Mouse (Mus musculus) CH12.LX (cell line): ENCODE results near the gene Hmcn1. TPM values are rescaled to one million over a fixed set of nuclear protein-coding genes. Genes with fewer than 3 reads are reported as not detected.

ENCODE experiments used
- DNase-seq: peaks from one replicate; pipeline ENCODE4 v3.0.0-alpha.2; 2013; ENCODE audit errors: extremely low read depth
- H3K27ac ChIP-seq: 2 replicates; pipeline ENCODE4 v1.5.1; 2012; ENCODE audit warnings: low read depth, mild to moderate bottlenecking, control low read depth, moderate library complexity; ENCODE audit not compliant: insufficient read depth
- H3K27me3 ChIP-seq: replicated peaks from 2 replicates; pipeline ENCODE3; 2012; ENCODE audit warnings: inconsistent platforms
- H3K36me3 ChIP-seq, 2 experiments: replicated peaks in 1 of 2; 2 replicates each; pipeline versions ENCODE3 to v1.6.1; 2012; ENCODE audit warnings: inconsistent platforms in 1 of 2, low read length in 1 of 2, mild to moderate bottlenecking in 1 of 2, mixed read lengths in 1 of 2, moderate library complexity in 1 of 2; ENCODE audit not compliant: control insufficient read depth in 1 of 2, insufficient read depth in 1 of 2
- H3K4me1 ChIP-seq, 2 experiments: 2 replicates each; pipeline ENCODE4 v1.6.1; 2012; ENCODE audit warnings: inconsistent platforms in 1 of 2, moderate library complexity in 1 of 2; ENCODE audit not compliant: insufficient read depth in 2 of 2, control insufficient read depth in 1 of 2
- H3K4me2 ChIP-seq: 2 replicates; pipeline ENCODE4 v1.6.1; 2012; ENCODE audit warnings: low read depth, mild to moderate bottlenecking, control low read depth; ENCODE audit not compliant: poor library complexity, insufficient read depth, severe bottlenecking
- H3K4me3 ChIP-seq, 3 experiments: fragments of 150-350 bp in 1 of 3; sonication (generic) in 1 of 3; replicated peaks in 1 of 3; 2 replicates each; pipeline versions ENCODE3 to v1.5.1; 2011 to 2012; ENCODE audit warnings: low read depth in 2 of 3, low read length in 2 of 3, mild to moderate bottlenecking in 2 of 3, moderate library complexity in 2 of 3, control low read depth in 1 of 3, improper control_type of control experiment in 1 of 3, inconsistent platforms in 1 of 3, mixed read lengths in 1 of 3; ENCODE audit not compliant: poor library complexity in 1 of 3
- H3K79me2 ChIP-seq: replicated peaks from 2 replicates; pipeline ENCODE4 v1.6.1; 2012; ENCODE audit warnings: mild to moderate bottlenecking, moderate library complexity; ENCODE audit not compliant: control insufficient read depth, poor library complexity, insufficient read depth, severe bottlenecking; ENCODE audit errors: extremely low read depth
- H3K9ac ChIP-seq: 2 replicates; pipeline ENCODE4 v1.6.1; 2012; ENCODE audit warnings: low read depth, mild to moderate bottlenecking, control low read depth, moderate library complexity; ENCODE audit not compliant: insufficient read depth
- H3K9me3 ChIP-seq: replicated peaks from 2 replicates; pipeline ENCODE3; 2012; ENCODE audit warnings: low read length, inconsistent platforms, mixed read lengths
- BHLHE40 ChIP-seq: IDR thresholded peaks from 2 replicates; pipeline ENCODE4 v1.6.1; 2011; ENCODE audit warnings: mild to moderate bottlenecking, low read depth, low read length, improper control_type of control experiment
- E2F4 ChIP-seq: IDR thresholded peaks from 2 replicates; pipeline ENCODE4 v1.6.1; 2011; ENCODE audit warnings: low read depth, low read length, improper control_type of control experiment; ENCODE audit not compliant: insufficient replicate concordance
- ELF1 ChIP-seq: IDR thresholded peaks from 2 replicates; pipeline ENCODE4 v1.6.1; 2014; ENCODE audit warnings: low read depth, mild to moderate bottlenecking, inconsistent platforms, low read length, improper control_type of control experiment
- ETS1 ChIP-seq: conservative IDR thresholded peaks from 2 replicates; pipeline ENCODE4 v1.6.1; 2012; ENCODE audit warnings: low read depth, mild to moderate bottlenecking, inconsistent platforms, low read length, improper control_type of control experiment, moderate library complexity
- GABPA ChIP-seq: IDR thresholded peaks from 2 replicates; pipeline ENCODE4 v1.6.1; 2012; ENCODE audit warnings: low read depth, low read length, improper control_type of control experiment, inconsistent platforms; ENCODE audit not compliant: insufficient replicate concordance
- IRF4 ChIP-seq: IDR thresholded peaks from 2 replicates; pipeline ENCODE4 v1.6.1; 2014; ENCODE audit warnings: low read depth, mild to moderate bottlenecking, inconsistent platforms, low read length, improper control_type of control experiment
- JUND ChIP-seq: conservative IDR thresholded peaks from 2 replicates; pipeline ENCODE4 v1.6.1; 2011; ENCODE audit warnings: low read depth, low read length, improper control_type of control experiment
- KAT2A ChIP-seq: IDR thresholded peaks from 2 replicates; pipeline ENCODE4 v1.6.1; 2012; ENCODE audit warnings: low read length, improper control_type of control experiment, inconsistent platforms; ENCODE audit not compliant: insufficient replicate concordance
- MAX ChIP-seq: IDR thresholded peaks from 2 replicates; pipeline ENCODE4 v1.6.1; 2011; ENCODE audit warnings: low read length, improper control_type of control experiment
- MAZ ChIP-seq: IDR thresholded peaks from 2 replicates; pipeline ENCODE4 v1.6.1; 2012; ENCODE audit warnings: low read depth, mild to moderate bottlenecking, inconsistent platforms, low read length, improper control_type of control experiment, moderate library complexity
- MEF2A ChIP-seq: IDR thresholded peaks from 2 replicates; pipeline ENCODE4 v1.6.1; 2014; ENCODE audit warnings: low read depth, mild to moderate bottlenecking, inconsistent platforms, low read length, improper control_type of control experiment, borderline replicate concordance
- MYC ChIP-seq: IDR thresholded peaks from 2 replicates; pipeline ENCODE4 v1.6.1; 2011; ENCODE audit warnings: low read depth, mild to moderate bottlenecking, improper control_type of control experiment, low read length
- PAX5 ChIP-seq: IDR thresholded peaks from 2 replicates; pipeline ENCODE4 v1.6.1; 2012; ENCODE audit warnings: low read length, inconsistent platforms, mixed read lengths
- POLR2AphosphoS2 ChIP-seq: IDR thresholded peaks from 2 replicates; pipeline ENCODE4 v1.6.1; 2011; ENCODE audit warnings: low read depth, low read length, improper control_type of control experiment
- RCOR1 ChIP-seq: conservative IDR thresholded peaks from 2 replicates; pipeline ENCODE4 v1.6.1; 2012; ENCODE audit warnings: low read depth, mild to moderate bottlenecking, inconsistent platforms, low read length, improper control_type of control experiment
- TCF12 ChIP-seq: IDR thresholded peaks from 2 replicates; pipeline ENCODE4 v1.6.1; 2014; ENCODE audit warnings: low read depth, mild to moderate bottlenecking, inconsistent platforms, low read length, improper control_type of control experiment
- USF1 ChIP-seq: IDR thresholded peaks from 2 replicates; pipeline ENCODE4 v1.6.1; 2014; ENCODE audit warnings: low read depth, mild to moderate bottlenecking, inconsistent platforms, low read length, improper control_type of control experiment
- USF2 ChIP-seq: conservative IDR thresholded peaks from 2 replicates; pipeline ENCODE4 v1.6.1; 2011; ENCODE audit warnings: low read depth, low read length, improper control_type of control experiment
- ZKSCAN1 ChIP-seq: IDR thresholded peaks from 2 replicates; pipeline ENCODE4 v1.6.1; 2012; ENCODE audit warnings: low read depth, inconsistent platforms, low read length, improper control_type of control experiment, borderline replicate concordance
- ZMIZ1 ChIP-seq: IDR thresholded peaks from 2 replicates; pipeline ENCODE4 v1.6.1; 2012; ENCODE audit warnings: low read depth, mild to moderate bottlenecking, inconsistent platforms, low read length, improper control_type of control experiment
- ZNF384 ChIP-seq: IDR thresholded peaks from 2 replicates; pipeline ENCODE4 v1.6.1; 2012; ENCODE audit warnings: low read depth, low read length, improper control_type of control experiment, inconsistent platforms
- dilution Hi-C: fragments of 300-500 bp; cut with MboI; formaldehyde crosslinking; loops from 2 replicates; pipeline ENCODE4 v1.14.3; 2020; ENCODE audit warnings: low sequenced_read_pairs; ENCODE audit not compliant: extremely low pct_unique_long_range_greater_than_20kb, extremely low pct_ligation_motif_present
- in situ Hi-C: fragments of 300-500 bp; cut with MboI; formaldehyde crosslinking; loops from 3 replicates; pipeline ENCODE4 v1.14.3; 2019; ENCODE audit warnings: low sequenced_read_pairs, low pct_ligation_motif_present, low pct_unique_long_range_greater_than_20kb, mixed read lengths
- polyA plus RNA-seq: library from polyadenylated mRNA; unstranded; fragments of >175 nt; gene quantifications from 2 replicates; pipeline ENCODE4 v1.2.1, GENCODE M21; 2012; ENCODE audit warnings: low read depth; ENCODE audit not compliant: insufficient read length
- total RNA-seq, 2 experiments: library from RNA; depleted of rRNA; stranded (reverse); fragments of 300-350 nt in 1 of 2; fragments of >200 nt in 1 of 2; gene quantifications; 2 replicates each; pipeline ENCODE4 v1.2.3; 2012 to 2014

The Hmcn1 gene
- total and polyA plus RNA-seq, 3 experiments: under 0.01 to 0.04 (median 0.01) TPM

DNA sequence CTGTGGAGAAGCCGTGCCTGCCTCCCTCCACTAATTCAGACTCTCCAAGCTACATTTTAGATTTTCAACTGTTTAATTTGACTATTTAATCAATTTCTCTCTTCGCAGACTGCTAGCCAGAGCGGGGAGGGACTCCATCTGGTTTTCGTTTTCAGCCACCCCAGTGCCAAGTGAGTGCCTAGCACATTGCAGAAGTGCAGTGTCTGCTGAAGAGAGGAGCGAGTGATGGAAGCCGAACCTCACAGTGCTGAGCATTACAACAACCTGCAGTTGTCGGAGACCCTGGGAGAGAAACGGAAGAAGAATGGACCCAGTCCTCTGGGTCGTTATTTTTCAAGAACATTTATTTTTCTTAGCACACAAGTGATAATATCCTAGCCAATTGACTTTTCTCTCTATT is 59.6 kb downstream of the Hmcn1 start:
- in situ Hi-C loops: no loop called here
- no peak for DNase-seq
- H3K4me2 ChIP-seq: no peak overlapping the region

DNA sequence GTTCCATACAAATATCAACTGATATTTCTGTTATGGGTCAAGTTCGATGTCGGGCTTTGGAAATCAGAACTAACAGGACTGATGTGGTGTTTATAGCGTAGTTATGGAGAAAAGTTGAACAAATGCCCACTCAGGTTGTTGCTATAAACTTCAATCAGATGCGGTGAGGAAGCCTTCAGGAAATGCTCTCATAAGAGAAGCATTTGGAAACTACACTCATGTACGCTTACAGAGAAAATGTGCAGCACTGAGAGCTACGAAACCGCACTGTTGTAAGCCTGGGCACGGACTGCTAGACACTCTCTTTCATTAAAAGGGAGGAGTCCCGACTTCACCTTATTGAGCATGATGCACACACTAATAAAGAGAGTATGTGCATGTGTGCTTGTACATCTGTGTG is 72.4 kb downstream of the Hmcn1 start:
- TF ChIP-seq MYC (no peak), PAX5 (no peak), GABPA (no peak), MAX (no peak), ZMIZ1 (no peak), USF2 (no peak), ELF1 (no peak), IRF4 (no peak), E2F4 (no peak)
- DNase-seq: no peak
- H3K4me2 ChIP-seq: no peak overlapping the region
- no peaks in the 10 kb centered on the region for H3K79me2 ChIP-seq
- H3K4me1 ChIP-seq: no peaks in the 10 kb centered on the region
- no peak overlapping the region for H3K27ac ChIP-seq
- dilution Hi-C loops: no loop called here
- in situ Hi-C loops: loop anchor here (10.0 kb wide), 1 partner anchor 376 kb away; no protein-coding TSS in a partner anchor
- H3K9ac ChIP-seq: no peak overlapping the region
- H3K9me3 ChIP-seq: no peaks in the 10 kb centered on the region
- H3K4me3 ChIP-seq: no peak overlapping the region
- no peaks in the 10 kb centered on the region for H3K36me3 ChIP-seq
- no peaks in the 10 kb centered on the region for H3K27me3 ChIP-seq

More for the DNA sequence above, 59.6 kb downstream of the Hmcn1 start:
- Histone ChIP-seq H3K27ac (no peak overlapping the region), H3K27me3 (no peaks in the 10 kb centered on the region), H3K4me1 (no peaks in the 10 kb centered on the region), H3K9me3 (no peaks in the 10 kb centered on the region), H3K79me2 (no peaks in the 10 kb centered on the region), H3K9ac (no peak overlapping the region), H3K36me3 (no peaks in the 10 kb centered on the region), H3K4me3 (no peak overlapping the region)
- dilution Hi-C loops: no loop called here
- TF ChIP-seq USF1: no peak
- no peak for TF ChIP-seq KAT2A
- TF ChIP-seq JUND: no peak
- no peak for TF ChIP-seq MAZ
- no peak for TF ChIP-seq ETS1
- TF ChIP-seq RCOR1: no peak
- no peak for TF ChIP-seq MEF2A
- no peak for TF ChIP-seq POLR2AphosphoS2
- TF ChIP-seq ZKSCAN1: no peak
- TF ChIP-seq MAX: no peak
- TF ChIP-seq E2F4: no peak
- TF ChIP-seq TCF12: no peak
- TF ChIP-seq ZNF384: no peak
- TF ChIP-seq BHLHE40: no peak
